Mouse (Mus musculus) liver, adult 2 months (tissue): Measurements from ENCODE around the gene Gm4744. TPM values are rescaled to one million over a fixed set of nuclear protein-coding genes. Genes with fewer than 3 reads are reported as not detected.
"Not testable (repeated sequence)": the region's sequence is repeated elsewhere in the genome, so short reads cannot be mapped to it uniquely, and the experiment has no call there.

ENCODE experiments used
- DNase-seq: peaks from one replicate; pipeline ENCODE4 v3.0.0-alpha.2; 2011; ENCODE audit warnings: low read depth, low spot score; ENCODE audit errors: extremely low read depth
- H3K27ac ChIP-seq: fragments of 200-500 bp; replicated peaks from 2 replicates; pipeline ENCODE4 v1.5.1; 2012; ENCODE audit warnings: low read depth, mild to moderate bottlenecking, control low read depth, inconsistent platforms, low read length; ENCODE audit not compliant: insufficient read depth
- H3K27me3 ChIP-seq: fragments of 200-500 bp; 2 replicates; pipeline ENCODE4 v1.6.1; 2012; ENCODE audit warnings: mild to moderate bottlenecking, moderate library complexity, low read length, inconsistent platforms; ENCODE audit not compliant: control insufficient read depth, insufficient read depth
- H3K36me3 ChIP-seq: fragments of 200-500 bp; 2 replicates; pipeline ENCODE4 v1.6.1; 2012; ENCODE audit warnings: low read length, inconsistent platforms; ENCODE audit not compliant: control insufficient read depth, insufficient read depth
- H3K4me1 ChIP-seq: fragments of 200-500 bp; 2 replicates; pipeline ENCODE4 v1.6.1; 2011; ENCODE audit warnings: low read length; ENCODE audit not compliant: control insufficient read depth, insufficient read depth
- H3K4me3 ChIP-seq: fragments of 200-500 bp; 2 replicates; pipeline ENCODE4 v1.5.1; 2011; ENCODE audit warnings: low read depth, mild to moderate bottlenecking, control low read depth, low read length, moderate library complexity; ENCODE audit not compliant: insufficient read depth
- H3K79me2 ChIP-seq: fragments of 200-500 bp; 2 replicates; pipeline ENCODE4 v1.6.1; 2012; ENCODE audit warnings: inconsistent platforms, mild to moderate bottlenecking, low read length, moderate library complexity; ENCODE audit not compliant: control insufficient read depth, insufficient read depth
- H3K9ac ChIP-seq: fragments of 200-500 bp; 2 replicates; pipeline ENCODE4 v1.6.1; 2012; ENCODE audit warnings: low read depth, mild to moderate bottlenecking, control low read depth, inconsistent platforms, low read length
- CTCF ChIP-seq: fragments of 200-500 bp; IDR thresholded peaks from 2 replicates; pipeline ENCODE4 v1.5.1; 2011; ENCODE audit warnings: low read depth, low read length, control low read depth
- POLR2A ChIP-seq: fragments of 200-500 bp; IDR thresholded peaks from 2 replicates; pipeline ENCODE4 v1.6.1; 2011; ENCODE audit warnings: low read length, control low read depth; ENCODE audit not compliant: insufficient read depth; ENCODE audit errors: extremely low read depth
- WGBS: fragments of 180-500 bp; shearing (Covaris S2); methylation state at CpG from one replicate; pipeline ENCODE4 v1.1.7; 2018; 5-methylcytosine and 5-hydroxymethylcytosine counted together
- polyA plus RNA-seq: library from polyadenylated mRNA; depleted of rRNA; stranded (reverse); fragments of >200 nt; gene quantifications from 2 replicates; pipeline ENCODE4 v1.2.3, GENCODE M21; 2012; rRNA removed
- total RNA-seq: library from RNA; depleted of rRNA; stranded (reverse); fragments of >200 nt; gene quantifications from 2 replicates; pipeline ENCODE4 v1.2.3, GENCODE M21; 2014; rRNA removed

Gm4744 gene
- not detected in 2 replicates for total RNA-seq
- polyA plus RNA-seq, result not detected in 2 replicates

DNA sequence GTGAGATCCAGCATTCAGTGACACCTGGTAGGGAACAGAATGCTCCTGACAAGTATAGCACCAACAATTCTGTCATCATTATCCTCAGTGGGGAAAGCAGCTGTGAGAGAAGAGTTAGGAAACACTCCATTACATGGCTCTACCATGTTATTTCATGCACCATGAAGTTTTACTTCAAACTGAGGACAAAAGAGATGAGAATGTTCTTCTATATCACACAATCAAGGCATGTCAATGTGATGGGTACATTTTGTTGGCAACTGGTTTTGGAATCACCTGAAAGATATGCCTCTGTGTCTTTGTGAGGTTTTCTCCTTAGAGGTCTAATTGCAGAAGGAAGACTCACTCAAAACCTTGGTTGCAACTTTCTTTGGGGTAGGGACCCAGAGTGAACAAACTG is at the start of gene Gm4744:
Gm4744 (minus strand) TSS at position 101 of the 400 bp plus-strand sequence.
- no peaks in the 10 kb centered on the region for H3K79me2 ChIP-seq
- H3K27ac ChIP-seq, result no peak within 1 kb of the TSS
- H3K27me3 ChIP-seq, result no peaks in the 10 kb centered on the region
- TF ChIP-seq POLR2A (no peak), CTCF (no peak)
- H3K9ac ChIP-seq, result no peak within 1 kb of the TSS
- no peaks in the 10 kb centered on the region for H3K36me3 ChIP-seq
- H3K4me3 ChIP-seq, result no peak within 1 kb of the TSS
- no peak for DNase-seq
- H3K4me1 ChIP-seq, result no peaks in the 10 kb centered on the region

DNA sequence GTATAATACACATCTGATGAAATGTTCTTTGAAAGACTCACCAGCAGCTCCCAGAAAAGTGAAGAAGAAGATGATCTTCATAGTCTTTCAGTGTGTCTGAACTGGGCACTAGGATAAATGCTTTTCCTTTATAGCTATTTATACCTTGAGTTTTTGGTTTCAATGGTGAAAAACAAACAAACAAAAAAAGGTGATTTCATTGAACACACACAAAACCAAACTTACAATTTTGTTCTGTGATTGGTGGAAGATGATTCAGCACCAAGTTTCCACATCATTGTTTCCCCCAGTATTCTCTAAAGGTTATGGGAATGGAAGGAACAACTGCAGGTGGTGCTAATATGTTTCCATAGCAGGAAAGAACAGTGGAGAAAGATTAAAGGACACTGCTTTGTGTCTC is 47.7 kb upstream of the Gm4744 start, which contains the start of gene Gm2663:
Gm2663 (minus strand) TSS at position 101 of the 400 bp plus-strand sequence.
- H3K4me3 ChIP-seq, H3K36me3 ChIP-seq, DNase-seq, H3K27ac ChIP-seq, H3K4me1 ChIP-seq, H3K27me3 ChIP-seq, H3K79me2 ChIP-seq, H3K9ac ChIP-seq: not testable (repeated sequence)

DNA sequence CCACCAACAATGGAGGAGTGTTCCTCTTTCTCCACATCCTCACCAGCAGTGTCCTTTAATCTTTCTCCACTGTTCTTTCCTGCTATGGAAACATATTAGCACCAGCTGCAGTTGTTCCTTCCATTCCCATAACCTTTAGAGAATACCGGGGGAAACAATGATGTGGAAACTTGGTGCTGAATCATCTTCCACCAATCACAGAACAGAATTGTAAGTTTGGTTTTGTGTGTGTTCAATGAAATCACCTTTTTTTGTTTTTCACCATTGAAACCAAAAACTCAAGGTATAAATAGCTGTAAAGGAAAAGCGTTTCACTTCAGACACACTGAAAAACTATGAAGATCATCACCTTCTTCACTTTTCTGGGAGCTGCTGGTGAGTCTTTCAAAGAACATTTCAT is 12.8 kb upstream of the Gm4744 start, which contains the start of gene 1810009J06Rik:
1810009J06Rik (plus strand) TSS at position 301 of the 400 bp plus-strand sequence.
- not testable (repeated sequence) for H3K4me1 ChIP-seq, H3K27me3 ChIP-seq, DNase-seq, H3K27ac ChIP-seq, H3K79me2 ChIP-seq, H3K4me3 ChIP-seq, H3K36me3 ChIP-seq, H3K9ac ChIP-seq
- 93% methylated on average over 2 of the region's 2 CpGs for WGBS

DNA sequence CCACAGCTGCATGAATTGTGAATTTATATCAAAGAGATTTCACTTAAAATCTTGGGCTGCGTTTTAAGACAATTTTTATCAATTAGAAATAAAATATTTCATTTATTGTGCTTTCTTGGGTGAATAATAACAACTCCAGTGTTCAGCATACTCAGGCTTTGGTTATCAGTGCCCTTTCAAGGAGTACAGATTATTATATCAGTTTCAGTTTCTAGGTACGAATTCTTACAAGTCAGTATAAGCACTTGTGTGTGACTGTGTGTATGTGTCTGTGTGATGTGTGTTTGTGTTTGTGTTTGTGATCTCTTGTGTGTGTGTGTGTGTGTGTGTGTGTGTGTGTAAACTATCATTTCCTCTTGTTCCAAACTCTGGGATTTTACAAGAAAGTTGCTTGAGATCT is 2.0 kb upstream of the Gm4744 start:
- DNase-seq, result no peak
- Histone ChIP-seq H3K9ac (no peak overlapping the region), H3K27me3 (no peaks in the 10 kb centered on the region), H3K4me3 (no peak overlapping the region), H3K27ac (no peak overlapping the region), H3K36me3 (no peaks in the 10 kb centered on the region), H3K4me1 (no peaks in the 10 kb centered on the region), H3K79me2 (no peaks in the 10 kb centered on the region)
- no peak for TF ChIP-seq CTCF
- WGBS, result 62% methylated on average over 2 of the region's 2 CpGs

DNA sequence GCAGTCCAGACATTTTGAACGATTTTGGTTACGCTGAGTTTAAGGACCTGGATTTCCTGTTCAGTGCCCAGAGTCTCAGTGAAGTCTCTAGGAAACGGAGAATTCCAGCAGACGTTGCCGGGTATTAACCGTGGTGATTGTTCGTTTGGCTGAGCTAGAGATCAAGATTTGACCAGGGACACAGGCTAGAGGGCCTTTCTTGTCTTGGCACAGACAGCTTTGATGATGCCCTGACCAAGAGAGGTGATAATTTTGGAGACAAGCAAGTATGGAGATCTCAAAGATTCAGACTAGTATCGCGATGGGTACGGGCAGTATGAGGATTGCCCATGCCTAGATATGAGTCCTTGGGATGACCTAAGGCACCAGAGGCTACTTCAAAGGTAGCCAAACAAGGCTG is 11.2 kb downstream of the Gm4744 start, which contains the start of gene 1700074P13Rik:
1700074P13Rik (minus strand) TSS at position 101 of the 400 bp plus-strand sequence.
- H3K9ac ChIP-seq, result no peak within 1 kb of the TSS
- H3K36me3 ChIP-seq, result no peaks in the 10 kb centered on the region
- 95% methylated on average over 10 of the region's 10 CpGs for WGBS
- H3K4me3 ChIP-seq, result no peak within 1 kb of the TSS
- no peaks in the 10 kb centered on the region; the same call in 1 of the 2 replicates for H3K4me1 ChIP-seq
- no peak within 1 kb of the TSS for H3K27ac ChIP-seq
- DNase-seq, result no peak
- H3K27me3 ChIP-seq, result no peaks in the 10 kb centered on the region
- TF ChIP-seq POLR2A, result no peak
- no peak for TF ChIP-seq CTCF
- no peaks in the 10 kb centered on the region for H3K79me2 ChIP-seq

DNA sequence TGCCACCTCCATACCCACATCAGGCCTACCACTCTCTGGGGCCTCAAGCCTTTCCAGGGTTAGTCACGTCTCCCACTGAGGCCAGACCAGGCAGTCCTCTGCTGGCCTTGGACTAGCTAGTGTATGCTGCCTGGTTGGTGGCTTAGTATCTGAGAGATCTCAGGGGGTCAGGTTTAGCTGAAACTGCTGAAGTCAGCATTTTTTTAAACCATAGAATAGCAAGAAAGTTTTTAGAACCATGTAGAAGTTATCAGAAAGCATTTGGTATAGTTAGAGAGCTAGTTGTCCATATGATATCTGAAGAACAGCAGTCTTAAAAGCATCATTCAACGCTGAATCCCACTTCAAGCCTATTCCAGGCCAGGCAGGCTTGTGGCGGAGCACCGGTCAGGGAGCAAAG is 31.7 kb downstream of the Gm4744 start:
- H3K4me3 ChIP-seq, result no peak overlapping the region
- no peak overlapping the region for H3K27ac ChIP-seq
- no peaks in the 10 kb centered on the region for H3K79me2 ChIP-seq
- no peaks in the 10 kb centered on the region for H3K4me1 ChIP-seq
- 85% methylated on average over 4 of the region's 4 CpGs for WGBS
- H3K27me3 ChIP-seq, result no peaks in the 10 kb centered on the region
- no peak for DNase-seq
- no peak overlapping the region for H3K9ac ChIP-seq
- TF ChIP-seq CTCF (no peak), POLR2A (no peak)
- H3K36me3 ChIP-seq, result no peaks in the 10 kb centered on the region
